Mouse (Mus musculus): ENCODE data around the gene Ss18l2. TPM values are rescaled to one million over a fixed set of nuclear protein-coding genes. Genes with fewer than 3 reads are reported as not detected.

Gene Ss18l2
- 20.8 and 39.2 TPM in 2 replicates for polyA plus RNA-seq (2012; rRNA removed; ENCODE audit: low replicate concordance)

DNA sequence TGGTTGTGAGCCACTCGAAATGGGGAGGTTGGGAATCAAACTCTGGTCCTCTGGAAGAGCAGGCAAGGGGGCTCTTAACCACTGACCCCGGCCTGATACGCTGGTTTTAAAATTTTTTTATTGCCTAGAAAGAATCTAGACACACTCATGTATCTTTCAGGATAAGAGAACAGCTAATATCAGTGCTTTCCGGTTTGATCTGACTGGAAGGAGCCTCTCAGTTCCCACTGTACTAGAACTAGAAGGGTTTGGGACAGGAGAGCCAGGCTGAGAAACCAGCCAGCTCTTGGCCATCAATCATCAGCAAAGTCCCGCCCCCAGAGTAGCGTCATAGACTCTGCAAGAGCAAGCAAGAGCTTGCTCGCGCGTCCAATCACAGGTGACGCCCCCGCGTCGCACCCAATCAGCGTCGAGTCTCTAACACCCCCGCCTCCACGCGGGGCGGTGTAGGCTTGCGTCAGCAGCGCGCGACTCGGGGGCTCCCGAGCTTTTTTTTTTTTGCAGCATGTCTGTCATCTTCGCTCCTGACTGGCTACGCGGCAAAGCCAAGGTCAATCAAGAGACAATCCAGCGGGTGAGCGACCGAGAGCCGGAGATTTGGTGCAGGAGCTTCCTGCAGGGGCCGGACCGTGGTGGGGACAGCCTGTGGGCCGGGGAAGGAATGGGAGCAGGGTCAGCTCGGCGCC, at the start of gene Ss18l2:
TSS of gene Ss18l2 (plus strand) at position 432 of the 686 bp plus-strand sequence.

DNA sequence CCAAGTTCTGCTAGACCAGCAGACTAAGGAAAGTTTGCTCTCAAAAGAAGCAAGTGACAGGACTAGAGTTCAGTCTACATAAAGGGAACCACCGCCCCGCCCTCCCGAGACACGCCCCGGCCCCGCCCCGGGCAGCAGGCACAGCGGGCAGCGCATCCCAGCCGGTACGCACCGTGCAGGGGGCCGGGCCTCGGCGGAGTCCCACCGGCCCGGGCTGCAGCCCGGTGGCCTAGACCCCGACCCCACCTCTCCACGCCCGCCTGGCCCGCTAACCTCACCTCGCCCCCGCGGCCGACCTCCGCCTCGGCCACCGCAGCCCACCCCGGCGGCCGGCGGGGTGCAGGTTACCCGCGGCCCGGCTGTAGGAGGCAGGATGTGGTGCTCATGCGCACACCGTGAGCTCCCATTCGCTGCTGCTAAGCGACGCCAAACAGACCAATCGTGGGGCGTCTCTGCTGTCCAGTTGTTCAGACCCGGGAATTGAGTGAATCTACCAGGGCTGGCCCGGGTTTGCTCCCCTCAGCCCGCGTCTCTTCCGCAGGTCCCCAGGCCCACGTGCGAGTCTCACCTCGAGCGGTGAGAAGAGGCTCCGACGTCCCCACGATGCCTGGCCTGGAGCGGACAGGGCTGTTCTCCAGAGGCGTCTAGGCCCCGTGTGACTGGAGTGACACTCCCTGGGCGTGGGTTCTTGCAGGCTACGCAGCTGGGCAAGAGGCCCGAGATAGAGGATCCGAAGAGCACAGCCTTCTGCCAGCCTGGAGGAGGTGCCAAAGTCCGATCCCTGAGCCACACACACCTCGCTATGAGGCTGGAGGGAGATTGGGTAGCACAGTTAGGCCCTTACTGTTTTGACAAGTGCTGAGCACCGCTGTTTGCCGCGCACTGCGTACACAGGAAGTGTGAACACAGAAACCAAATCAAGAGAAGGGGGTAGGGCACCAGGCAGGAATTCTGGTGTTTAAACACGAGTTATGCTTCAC, 5.2 kb upstream of the Ss18l2 start, which contains the start of gene Sec22c:
TSS of gene Sec22c (minus strand) at position 845 of the 980 bp plus-strand sequence.

DNA sequence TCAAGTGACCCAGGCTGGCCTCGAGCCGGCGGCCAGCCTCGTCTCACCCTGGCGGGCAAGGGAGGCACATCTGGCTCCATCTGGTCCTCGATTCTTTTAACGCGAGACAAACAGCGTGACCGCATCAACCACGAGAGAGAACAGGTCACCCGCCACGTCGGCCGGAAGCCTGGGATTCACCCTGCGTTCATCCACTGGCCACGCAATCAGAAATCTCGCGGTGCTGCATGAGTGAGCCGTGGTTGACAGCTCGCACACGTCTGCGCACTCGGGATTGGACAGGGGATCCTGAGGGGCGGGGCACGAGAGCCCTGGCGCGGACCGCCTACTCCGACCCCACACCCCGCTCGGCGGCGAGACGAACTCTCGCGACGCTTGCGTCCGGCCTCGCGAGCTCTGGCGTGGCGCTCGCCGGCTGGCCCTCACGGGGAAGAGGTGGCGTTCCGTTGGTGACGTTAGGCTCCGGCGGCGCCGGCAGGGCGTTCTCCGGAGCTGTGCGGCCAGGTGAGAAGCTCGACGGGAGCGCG, 8.7 kb downstream of the Ss18l2 start, which contains the start of gene Nktr:
TSS of gene Nktr (plus strand) at position 378 of the 527 bp plus-strand sequence.

GRCm38 (mm10) chr9:121759091-121760081, 49.3 kb downstream of the Ss18l2 start, which contains the start of gene Zfp651:
Gene Zfp651 (plus strand): TSS chr9:121759330.

Other genes with a start within 250 kb of the Ss18l2 start
- gene Cck, start 214.6 kb upstream of the Ss18l2 start, polyA plus RNA-seq (2012; rRNA removed; ENCODE audit: low replicate concordance), result 10.4 and 16.9 TPM in 2 replicates
- gene Lyzl4, start 68.2 kb upstream of the Ss18l2 start, polyA plus RNA-seq (2012; rRNA removed; ENCODE audit: low replicate concordance), result 0.75 and 2.3 TPM in 2 replicates
- gene Vipr1, start 67.6 kb upstream of the Ss18l2 start, polyA plus RNA-seq (2012; rRNA removed; ENCODE audit: low replicate concordance), result 8.6 and 16.1 TPM in 2 replicates
- gene Sec22c, start 4.8 kb upstream of the Ss18l2 start, polyA plus RNA-seq (2012; rRNA removed; ENCODE audit: low replicate concordance), result 9.8 and 12.9 TPM in 2 replicates
- 41.7 and 70.3 TPM in 2 replicates for gene Nktr, start 8.8 kb downstream of the Ss18l2 start, polyA plus RNA-seq (2012; rRNA removed; ENCODE audit: low replicate concordance)
- gene Zfp651, start 49.0 kb downstream of the Ss18l2 start, polyA plus RNA-seq (2012; rRNA removed; ENCODE audit: low replicate concordance), result 32.2 and 38.5 TPM in 2 replicates
- gene Klhl40, start 67.3 kb downstream of the Ss18l2 start, polyA plus RNA-seq (2012; rRNA removed; ENCODE audit: low replicate concordance), result 35.9 TPM in 1 of 2 replicates, not detected in the other
- 0.10 and 78.6 TPM in 2 replicates for gene Hhatl, start 82.2 kb downstream of the Ss18l2 start, polyA plus RNA-seq (2012; rRNA removed; ENCODE audit: low replicate concordance)
- gene Ccdc13, start 129.1 kb downstream of the Ss18l2 start, polyA plus RNA-seq (2012; rRNA removed; ENCODE audit: low replicate concordance), result 0.26 and 0.52 TPM in 2 replicates
- gene Higd1a, start 148.0 kb downstream of the Ss18l2 start, polyA plus RNA-seq (2012; rRNA removed; ENCODE audit: low replicate concordance), result 10.6 and 27.1 TPM in 2 replicates
- 9.3 and 16.2 TPM in 2 replicates for gene Ackr2, start 188.0 kb downstream of the Ss18l2 start, polyA plus RNA-seq (2012; rRNA removed; ENCODE audit: low replicate concordance)
- gene Cyp8b1, start 206.0 kb downstream of the Ss18l2 start, polyA plus RNA-seq (2012; rRNA removed; ENCODE audit: low replicate concordance), result 0.57 and 4.3 TPM in 2 replicates
- 2.4 and 3.1 TPM in 2 replicates for gene Fam198a, start 240.7 kb downstream of the Ss18l2 start, polyA plus RNA-seq (2012; rRNA removed; ENCODE audit: low replicate concordance)

Data from mammary gland, adult 2 months (tissue).